Mouse (Mus musculus) CD4-positive, CD25-positive, alpha-beta regulatory T cell, adult 2 months (primary cell): ENCODE measurements around the gene Atxn1.

Experiments
- DNase-seq: peaks from one replicate; pipeline ENCODE4 v3.0.0-alpha.2; 2012; ENCODE audit warnings: low read depth, low spot score

The Atxn1 gene

GRCm38 (mm10) chr13:45732590-45732989 is 232.2 kb downstream of the Atxn1 start:
- DNase-seq: no peak

DNA sequence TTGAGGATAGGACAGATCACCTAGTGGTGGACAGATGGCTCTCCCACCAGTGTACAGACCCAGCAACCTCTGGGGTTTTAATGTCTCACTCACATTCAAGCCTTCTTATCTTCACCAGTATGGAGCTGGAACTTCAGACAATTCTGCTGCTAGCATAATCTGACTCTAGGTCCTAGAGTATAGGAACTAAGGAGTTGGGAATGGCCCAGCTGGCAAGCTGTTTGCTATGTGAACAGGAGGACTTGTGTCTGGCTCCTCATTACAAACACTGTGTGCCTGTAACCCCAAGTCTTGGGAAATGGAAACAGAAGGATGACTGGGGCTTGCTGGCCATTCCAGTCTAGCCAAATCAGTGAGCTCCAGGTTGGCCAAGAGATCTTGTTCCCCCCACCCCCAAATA is 237.9 kb downstream of the Atxn1 start:
- no peak for DNase-seq

GRCm38 (mm10) chr13:45726181-45726580 is 238.6 kb downstream of the Atxn1 start:
- no peak for DNase-seq

- DNase-seq: no peak
Measured at GRCm38 (mm10) chr13:45724507-45725259, 240.1 kb downstream of the Atxn1 start.

DNA sequence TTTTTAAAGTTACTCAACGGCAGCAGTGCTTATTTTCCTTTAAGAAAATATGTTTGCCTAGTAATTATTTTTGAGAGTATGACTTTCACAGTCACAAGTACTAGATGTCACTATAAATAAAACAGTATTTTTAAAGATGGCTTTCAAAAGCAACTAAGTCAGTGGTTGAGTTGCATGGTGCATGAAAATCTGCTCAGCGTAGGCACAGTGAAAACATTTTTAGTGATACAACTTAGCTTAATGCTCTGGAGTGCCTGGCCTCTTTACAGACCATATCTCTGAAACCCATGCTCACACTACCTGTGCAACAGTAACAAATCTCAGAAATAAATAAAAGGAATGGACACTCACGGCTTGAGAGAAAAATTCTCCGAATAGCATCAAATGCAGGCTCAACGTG is 241.9 kb downstream of the Atxn1 start:
- DNase-seq: no peak

- DNase-seq: no peak
Measured at GRCm38 (mm10) chr13:45721621-45722020, 243.2 kb downstream of the Atxn1 start.

- no peak for DNase-seq
Measured at GRCm38 (mm10) chr13:45718850-45719249, 246.0 kb downstream of the Atxn1 start.

DNA sequence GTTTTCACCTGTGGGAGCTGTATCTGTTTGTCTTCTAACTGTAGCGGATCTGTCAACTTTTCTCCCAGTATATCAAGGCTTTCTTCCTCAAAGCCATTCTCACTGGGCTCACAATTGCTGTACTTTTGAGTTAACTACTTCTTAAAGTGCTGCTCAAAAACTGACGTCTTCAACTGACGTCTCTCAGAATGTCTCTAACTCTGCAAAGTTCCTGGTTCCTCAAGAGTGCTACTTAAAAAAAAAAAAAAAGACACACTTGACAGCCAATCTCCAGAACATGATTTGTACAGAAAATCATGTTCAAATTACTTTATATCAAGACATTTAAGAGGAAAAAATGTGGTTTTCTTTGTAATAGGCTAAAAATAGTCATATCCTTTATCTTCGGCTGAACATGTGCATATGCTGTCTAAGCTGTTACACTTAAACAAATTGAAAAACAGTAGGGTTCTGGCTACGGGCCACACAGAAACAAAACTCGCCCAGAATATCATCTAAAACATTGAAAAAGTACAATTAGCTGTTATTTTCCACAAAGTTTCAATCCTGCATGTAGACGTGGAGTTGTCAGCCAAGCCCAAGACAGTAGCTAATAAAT is 249.1 kb downstream of the Atxn1 start:
- no peak for DNase-seq

- no peak for DNase-seq
Measured at GRCm38 (mm10) chr13:45710041-45710440, 254.8 kb downstream of the Atxn1 start.

- DNase-seq: no peak
Measured at GRCm38 (mm10) chr13:45709402-45709801, 255.4 kb downstream of the Atxn1 start.

DNA sequence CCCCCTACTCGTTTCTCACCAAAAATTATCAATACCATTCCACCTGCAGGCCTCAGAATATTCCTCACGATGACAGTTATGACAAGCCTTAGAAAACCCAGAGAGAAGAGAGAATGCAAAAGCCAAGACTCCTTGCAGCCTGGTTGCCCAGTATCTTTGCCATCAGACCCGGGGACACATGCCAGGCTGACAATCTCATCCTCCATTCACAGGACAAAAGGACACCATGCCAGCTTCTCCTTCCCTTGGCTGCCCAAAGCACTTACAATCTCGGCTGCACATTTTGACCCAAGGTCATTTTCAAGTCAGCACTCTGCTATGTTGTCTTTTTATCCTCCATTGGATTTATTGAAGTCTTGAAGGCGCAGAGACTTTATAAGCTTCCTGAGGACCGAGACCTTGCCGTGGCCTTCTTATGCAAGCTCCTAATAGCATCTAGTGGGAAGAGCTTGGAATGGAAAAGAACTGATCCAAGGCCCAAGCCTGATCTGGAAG is 263.5 kb downstream of the Atxn1 start:
- DNase-seq: no peak

DNA sequence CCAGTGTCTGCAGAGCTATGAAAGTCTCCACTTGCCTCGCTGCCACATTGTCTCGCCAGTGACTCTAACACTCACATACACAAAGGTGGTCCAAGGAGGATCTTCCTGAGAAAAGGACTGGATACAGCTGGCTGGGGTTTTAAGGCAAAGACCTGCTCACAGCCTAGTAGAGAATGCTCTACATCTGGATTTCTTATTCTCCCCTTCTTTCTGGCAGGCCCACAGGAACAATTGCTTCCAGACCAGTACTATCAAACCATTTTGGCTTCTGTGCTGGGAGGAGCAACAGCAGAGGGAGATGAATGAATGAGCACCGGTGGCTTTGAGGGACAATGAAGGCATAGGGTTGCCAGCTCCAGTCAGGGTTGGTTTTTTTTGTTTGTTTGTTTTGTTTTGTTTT is 265.8 kb downstream of the Atxn1 start:
- DNase-seq: no peak

GRCm38 (mm10) chr13:45696009-45696408 is 268.8 kb downstream of the Atxn1 start:
- DNase-seq: peak; percentile 26

- no peak for DNase-seq
Measured at GRCm38 (mm10) chr13:45694921-45695437, 269.8 kb downstream of the Atxn1 start.

DNA sequence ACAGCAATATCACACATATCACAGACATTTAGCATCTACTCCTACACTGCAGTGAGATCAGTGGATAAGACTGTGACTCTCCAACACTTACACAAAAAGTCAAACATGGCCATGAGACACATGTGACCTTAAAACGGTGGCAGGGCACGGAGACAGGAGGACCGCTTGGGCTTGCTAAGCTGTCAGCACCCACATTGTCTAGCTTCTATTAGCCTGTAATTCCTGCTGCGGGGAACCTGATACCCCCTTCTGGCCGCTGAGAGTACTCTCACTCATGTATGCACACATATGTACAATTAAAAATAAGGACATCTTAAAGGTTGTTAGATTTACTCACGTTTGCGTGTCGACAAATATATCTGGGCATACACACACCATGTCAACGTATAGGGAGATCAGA is 270.9 kb downstream of the Atxn1 start:
- DNase-seq: peak; percentile 52

DNA sequence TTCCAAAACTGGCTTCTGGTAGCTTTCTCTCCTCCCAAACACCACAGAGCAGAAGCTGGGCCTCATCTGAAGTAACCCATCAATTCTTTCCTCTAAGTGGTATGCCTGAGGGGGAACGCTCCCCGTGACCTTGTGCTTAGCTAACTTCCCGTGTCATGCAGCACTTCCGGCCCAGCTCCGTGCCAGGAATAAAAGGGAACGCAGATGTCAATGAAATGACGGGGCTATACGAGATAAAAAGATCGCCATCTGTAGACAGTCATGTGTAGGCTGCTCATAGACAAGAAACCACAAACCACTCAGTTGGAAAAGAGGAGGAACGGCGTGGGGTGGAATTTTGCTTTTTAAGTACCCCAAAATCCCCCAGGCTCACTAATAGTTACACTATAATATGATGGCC is 271.3 kb downstream of the Atxn1 start:
- DNase-seq: peak; percentile 59

DNA sequence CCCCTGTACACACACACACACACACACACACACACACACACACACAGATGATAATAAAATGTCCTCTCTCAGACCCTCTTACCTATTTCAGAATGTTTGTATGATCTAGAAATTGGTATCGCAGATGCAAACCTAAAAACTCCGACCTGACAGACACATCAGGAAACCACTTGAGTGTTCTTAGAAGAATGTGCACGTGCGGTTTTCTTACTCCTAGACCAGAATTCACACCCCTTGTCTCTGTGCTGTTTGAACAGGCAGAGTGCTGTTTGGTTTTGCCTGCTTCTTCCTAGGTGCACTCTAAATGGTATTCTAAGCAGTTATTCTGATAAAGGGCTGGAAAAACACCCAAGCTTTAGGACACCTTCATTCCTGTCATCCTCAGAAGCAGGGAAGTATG is 271.7 kb downstream of the Atxn1 start:
- DNase-seq: peak; percentile 42

DNA sequence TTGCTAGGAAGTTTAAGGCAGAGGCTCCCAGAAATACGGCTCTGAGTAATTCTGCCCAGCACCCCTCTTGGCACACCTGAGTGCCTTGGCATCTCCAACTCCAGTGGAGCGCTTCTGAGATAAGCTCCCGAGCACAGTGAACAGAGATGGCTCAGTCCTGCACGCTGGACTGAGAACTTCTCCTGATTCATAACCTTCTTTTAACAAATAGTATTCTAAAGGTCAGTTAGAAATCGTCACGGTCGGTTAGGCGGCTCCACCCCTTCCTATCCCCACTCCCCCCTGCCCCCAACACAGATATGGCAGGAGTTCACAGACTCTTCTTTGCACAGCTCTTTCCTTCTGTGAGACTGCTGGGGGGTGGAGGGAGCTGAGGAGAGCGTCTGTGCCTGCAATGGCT is 272.4 kb downstream of the Atxn1 start:
- DNase-seq: no peak

DNA sequence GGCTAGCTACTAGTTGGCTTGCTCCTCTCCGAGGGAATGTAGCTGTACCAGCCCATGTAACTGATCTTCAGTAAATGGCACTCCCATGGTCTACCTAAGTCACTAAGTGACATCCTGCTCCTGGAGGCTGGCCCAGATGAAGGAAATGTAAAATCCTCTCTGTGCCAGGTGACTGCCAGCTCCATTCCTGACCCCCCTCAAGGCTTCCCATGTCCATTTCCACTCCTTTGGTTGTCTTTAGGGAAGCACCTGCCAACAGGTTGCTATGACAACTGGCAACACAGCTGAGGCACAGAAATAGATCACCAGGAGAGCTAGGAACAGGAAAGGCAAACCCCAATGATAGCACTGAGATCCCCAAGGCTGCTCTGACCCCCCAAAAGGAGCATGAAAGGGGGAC is 274.4 kb downstream of the Atxn1 start:
- no peak for DNase-seq

DNA sequence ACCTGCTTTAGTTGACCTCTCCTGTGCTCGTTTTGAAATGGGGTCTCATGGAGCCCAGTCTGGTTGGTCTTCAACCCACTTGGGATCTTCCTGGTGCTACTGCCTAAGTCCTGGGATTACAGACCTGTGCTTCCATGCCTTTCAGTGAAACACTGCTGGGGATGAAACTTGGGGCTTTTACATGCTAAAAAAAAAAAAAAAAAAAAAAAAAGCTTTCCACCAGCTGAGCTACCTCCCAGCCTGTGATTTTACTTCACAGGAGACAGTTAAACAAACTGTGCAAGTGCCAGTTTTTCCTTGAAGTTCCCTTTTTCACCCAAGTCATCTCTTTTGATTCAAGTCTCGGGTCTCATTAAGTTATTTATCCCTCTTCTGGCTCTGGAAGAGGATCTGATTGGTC is 275.9 kb downstream of the Atxn1 start:
- DNase-seq: no peak

DNA sequence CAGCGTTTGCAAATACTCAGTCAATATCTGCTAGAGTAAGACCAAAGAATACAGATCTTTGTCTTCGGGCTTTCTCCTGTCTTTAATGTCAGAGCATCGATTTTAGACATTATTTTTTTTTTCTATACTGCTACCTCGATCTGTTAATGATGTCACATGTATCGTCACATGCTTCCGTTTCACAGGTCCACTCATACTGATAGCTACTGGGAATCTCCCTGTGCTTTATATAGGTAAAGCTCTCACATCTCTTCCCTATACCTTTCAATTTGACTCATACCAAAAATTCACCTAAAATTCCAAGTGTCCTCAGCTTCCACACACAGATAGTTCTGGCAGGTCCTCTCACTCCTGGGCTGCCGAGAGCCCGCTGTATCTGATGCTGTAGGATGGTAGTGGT is 277.2 kb downstream of the Atxn1 start:
- peak; percentile 63 for DNase-seq

- DNase-seq: peak; percentile 39
Measured at GRCm38 (mm10) chr13:45686309-45686582, 278.6 kb downstream of the Atxn1 start.

GRCm38 (mm10) chr13:45685575-45686308 is 279.1 kb downstream of the Atxn1 start:
- DNase-seq: no peak
